Mouse (Mus musculus): ENCODE measurements around the gene Igflr1. TPM values are rescaled to one million over a fixed set of nuclear protein-coding genes. Genes with fewer than 3 reads are reported as not detected.

The Igflr1 gene
- polyA plus RNA-seq, 1 experiment from 2014 or later, result 3.7 TPM

DNA sequence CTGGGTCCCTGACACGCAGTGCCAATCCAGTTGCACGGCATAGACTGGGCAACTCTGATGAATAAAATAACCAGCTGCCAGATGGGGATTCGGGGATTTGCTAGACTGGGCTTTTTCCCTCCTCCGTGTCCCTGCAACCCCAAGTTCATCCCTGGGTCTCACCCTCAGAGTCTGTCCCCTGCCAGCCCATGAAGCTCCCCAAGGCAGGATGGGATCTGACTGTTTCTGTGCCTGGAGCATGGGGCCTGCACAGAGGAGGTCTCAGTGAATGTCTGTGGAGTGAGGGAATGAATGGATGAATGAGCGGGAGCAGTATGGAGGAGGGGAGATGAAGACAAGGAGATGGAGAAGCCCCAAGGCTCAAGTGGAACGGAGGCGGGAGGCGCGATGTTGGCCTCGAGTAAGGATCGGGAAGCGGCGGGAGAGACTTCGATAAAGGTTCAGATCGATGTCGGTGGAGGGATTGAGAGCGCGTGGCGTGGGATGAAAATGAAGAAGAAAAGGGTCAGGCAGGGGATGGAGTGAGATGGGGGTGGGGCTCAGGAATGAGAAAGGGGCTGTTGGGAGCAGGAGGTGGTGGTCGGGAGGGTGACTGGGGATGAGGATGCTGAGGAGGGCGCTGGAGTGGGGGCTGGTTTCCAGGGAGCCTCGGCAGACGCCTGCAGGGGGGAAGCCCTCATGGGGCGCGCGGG lies 31.1 kb upstream of the Igflr1 start:
- Histone ChIP-seq H3K36me3 (peaks cover 30% of the 10 kb centered on the region), H3K4me3 (peak overlapping the region; percentile 85), H3K4me2 (peak overlapping the region; percentile 89), H3K27me3 (0 out of 2 replicates have a peak, but pooled peaks cover 5% of the 10 kb centered on the region), H3K4me1 (replicated peaks) (peaks cover 34% of the 10 kb centered on the region), H3K9ac (peak overlapping the region; percentile 69), H3K9me3 (replicated peaks) (no peaks in the 10 kb centered on the region), H3K27ac (peak overlapping the region; percentile 62; the same call in 1 of the 2 replicates)
- no peak; the same call in 1 of the 2 replicates for ATAC-seq (replicated peaks; ENCODE audit: insufficient number of reproducible peaks, insufficient read depth, low FRiP score, low read depth)
- whole genome bisulfite sequencing, result 13% methylated on average over 23 of the region's 26 CpGs

DNA sequence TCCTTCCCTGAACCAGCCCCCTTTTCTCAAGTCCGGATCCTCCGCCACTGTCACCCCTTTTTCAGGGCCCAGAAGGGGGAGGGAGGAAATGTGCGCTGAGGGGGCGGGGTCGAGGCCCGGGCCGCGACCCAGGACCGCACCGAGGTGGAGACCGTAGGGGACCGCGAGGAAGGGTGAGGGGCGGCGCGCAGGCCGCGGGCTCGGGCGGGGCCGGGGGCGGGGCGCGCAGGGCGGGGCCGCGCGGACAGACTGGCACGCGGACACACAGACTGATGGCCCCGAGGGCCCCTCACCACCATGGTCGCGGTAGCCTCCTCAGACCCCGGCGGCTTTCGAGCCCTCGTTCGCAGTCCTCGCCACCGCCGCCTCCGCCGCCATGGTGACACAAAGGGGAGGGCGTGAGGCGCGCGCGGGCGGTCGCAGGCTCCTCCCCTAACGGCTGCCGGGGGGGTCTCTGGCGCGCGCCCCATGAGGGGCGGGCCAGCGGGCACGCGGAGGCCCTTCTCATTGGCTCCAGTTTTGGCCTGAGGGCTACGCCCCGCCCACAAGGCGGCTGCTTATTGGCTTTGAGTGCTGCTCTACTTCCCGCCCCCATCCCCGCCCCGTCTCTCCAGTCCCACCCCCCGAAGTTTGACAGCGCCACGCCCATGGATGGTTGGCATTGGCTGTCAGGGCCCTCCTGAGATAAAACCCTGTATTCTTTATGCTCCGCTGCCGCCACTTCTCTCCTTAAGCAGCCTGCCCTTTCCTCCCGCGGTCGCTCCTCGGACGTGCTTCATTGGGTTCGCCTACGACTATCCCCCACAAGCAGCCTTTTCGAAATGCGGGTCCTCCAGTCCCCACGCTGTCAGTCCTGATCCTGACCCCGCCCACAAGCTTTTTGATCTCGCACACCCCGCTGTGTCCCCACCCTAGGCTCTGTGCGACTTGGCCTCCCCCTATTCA lies 30.3 kb upstream of the Igflr1 start, which contains the start of gene Arhgap33:
Arhgap33 (minus strand) TSS at position 428 of the 945 bp plus-strand sequence.
- Histone ChIP-seq H3K4me2 (peak within 1 kb of the TSS; percentile 89), H3K27ac (peak within 1 kb of the TSS; percentile 62), H3K27me3 (0 out of 2 replicates have a peak, but pooled peaks cover 5% of the 10 kb centered on the region), H3K4me1 (replicated peaks) (peaks cover 34% of the 10 kb centered on the region), H3K9me3 (replicated peaks) (no peaks in the 10 kb centered on the region), H3K9ac (peak within 1 kb of the TSS; percentile 69), H3K4me3 (peak within 1 kb of the TSS; percentile 85), H3K36me3 (peaks cover 21% of the 10 kb centered on the region)
- WGBS, result under 1% methylated on average over 63 of the region's 84 CpGs
- peak; percentile 95 for ATAC-seq (replicated peaks; ENCODE audit: insufficient number of reproducible peaks, insufficient read depth, low FRiP score, low read depth)

- Histone ChIP-seq H3K4me1 (replicated peaks) (peaks cover 3% of the 10 kb centered on the region), H3K27ac (no peak overlapping the region), H3K9me3 (replicated peaks) (no peaks in the 10 kb centered on the region), H3K36me3 (peaks cover 15% of the 10 kb centered on the region; the same call in 1 of the 2 replicates), H3K4me3 (no peak overlapping the region), H3K4me2 (no peak overlapping the region), H3K27me3 (no peaks in the 10 kb centered on the region), H3K9ac (no peak overlapping the region)
- WGBS, result 84% methylated on average over 7 of the region's 7 CpGs
- no peak for ATAC-seq (replicated peaks; ENCODE audit: insufficient number of reproducible peaks, insufficient read depth, low FRiP score, low read depth)
These were observed 24.7 kb upstream of the Igflr1 start for GRCm38 (mm10) chr7:30540572-30540971.

GRCm38 (mm10) chr7:30544327-30544726 lies 20.9 kb upstream of the Igflr1 start:
- Histone ChIP-seq H3K4me3 (no peak overlapping the region), H3K27me3 (no peaks in the 10 kb centered on the region), H3K9ac (no peak overlapping the region), H3K4me2 (no peak overlapping the region), H3K36me3 (peaks cover 46% of the 10 kb centered on the region), H3K27ac (no peak overlapping the region), H3K9me3 (replicated peaks) (no peaks in the 10 kb centered on the region), H3K4me1 (replicated peaks) (no peaks in the 10 kb centered on the region)
- ATAC-seq (replicated peaks; ENCODE audit: insufficient number of reproducible peaks, insufficient read depth, low FRiP score, low read depth), result no peak
- 89% methylated on average over 2 of the region's 2 CpGs for WGBS

- no peak for ATAC-seq (replicated peaks; ENCODE audit: insufficient number of reproducible peaks, insufficient read depth, low FRiP score, low read depth)
- H3K36me3 ChIP-seq, result peaks cover 41% of the 10 kb centered on the region
- no peak overlapping the region for H3K4me2 ChIP-seq
- H3K4me3 ChIP-seq, result no peak overlapping the region
- H3K27me3 ChIP-seq, result no peaks in the 10 kb centered on the region
- H3K9ac ChIP-seq, result no peak overlapping the region
- H3K9me3 ChIP-seq (replicated peaks), result no peaks in the 10 kb centered on the region
- no peak overlapping the region for H3K27ac ChIP-seq
- WGBS, result 85% methylated on average over 2 of the region's 2 CpGs
- peaks cover 18% of the 10 kb centered on the region for H3K4me1 ChIP-seq (replicated peaks)
These were observed 15.3 kb upstream of the Igflr1 start for GRCm38 (mm10) chr7:30549880-30550279.

DNA sequence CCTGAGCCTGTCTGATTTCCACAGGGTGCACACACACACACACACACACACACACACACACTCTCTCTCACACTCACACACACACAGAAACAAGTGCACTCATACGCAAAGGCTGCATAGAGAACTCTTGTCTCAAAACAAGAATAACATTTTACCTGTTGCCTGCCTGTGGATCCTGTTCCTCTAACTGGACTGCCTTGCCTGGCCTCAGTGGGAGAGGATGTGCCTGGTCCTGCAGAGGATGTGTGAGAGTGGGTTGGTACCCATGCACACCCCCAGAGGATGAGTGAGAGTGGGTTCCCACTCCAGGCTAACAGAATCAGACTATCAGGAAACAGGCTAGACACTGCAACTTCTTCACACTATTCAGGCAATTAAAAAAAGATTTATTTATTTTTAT lies 14.6 kb upstream of the Igflr1 start:
- no peak for ATAC-seq (replicated peaks; ENCODE audit: insufficient number of reproducible peaks, insufficient read depth, low FRiP score, low read depth)
- no peak overlapping the region for H3K4me3 ChIP-seq
- H3K9ac ChIP-seq, result no peak overlapping the region
- no peak overlapping the region for H3K27ac ChIP-seq
- 97% methylated on average over 1 of the region's 1 CpGs for WGBS
- H3K4me1 ChIP-seq (replicated peaks), result peaks cover 18% of the 10 kb centered on the region
- no peaks in the 10 kb centered on the region for H3K27me3 ChIP-seq
- H3K36me3 ChIP-seq, result peaks cover 44% of the 10 kb centered on the region
- H3K9me3 ChIP-seq (replicated peaks), result no peaks in the 10 kb centered on the region
- H3K4me2 ChIP-seq, result no peak overlapping the region

DNA sequence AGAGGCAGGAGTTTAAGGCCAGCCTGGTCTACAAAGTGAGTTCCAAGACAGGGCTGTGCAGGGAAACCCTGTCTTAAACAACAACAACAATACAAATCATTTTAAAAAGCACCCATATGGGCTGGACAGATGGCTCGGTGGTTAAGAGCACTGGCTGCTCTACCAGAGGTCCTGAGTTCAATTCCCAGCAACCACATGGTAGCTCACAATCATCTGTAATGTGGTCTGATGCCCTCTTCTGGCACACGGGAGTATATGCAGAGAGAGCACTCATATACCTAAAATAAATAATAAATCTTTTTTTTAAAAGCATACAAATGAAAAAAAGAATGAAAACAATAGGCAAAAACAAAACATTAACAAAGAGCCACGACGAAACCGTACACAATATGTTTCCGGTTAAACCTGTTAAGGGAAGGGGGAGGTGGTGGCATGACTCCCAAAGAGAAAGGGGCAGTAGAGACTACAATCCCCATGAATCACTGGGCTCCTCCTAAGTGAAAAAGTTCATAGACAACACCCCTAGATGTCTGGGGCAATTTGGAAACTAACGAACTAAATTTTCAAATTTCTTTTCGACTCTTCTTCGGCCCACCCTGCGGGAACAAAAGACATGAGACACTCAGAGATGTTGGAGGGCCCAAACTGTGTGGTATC lies 13.7 kb upstream of the Igflr1 start:
- H3K9me3 ChIP-seq (replicated peaks), result no peaks in the 10 kb centered on the region
- peak overlapping the region; percentile 80 for H3K4me3 ChIP-seq
- 4% methylated on average over 10 of the region's 10 CpGs for WGBS
- H3K27ac ChIP-seq, result peak overlapping the region; percentile 99
- peak overlapping the region; percentile 78 for H3K9ac ChIP-seq
- peaks cover 18% of the 10 kb centered on the region for H3K4me1 ChIP-seq (replicated peaks)
- H3K27me3 ChIP-seq, result no peaks in the 10 kb centered on the region
- peaks cover 43% of the 10 kb centered on the region for H3K36me3 ChIP-seq
- ATAC-seq (replicated peaks; ENCODE audit: insufficient number of reproducible peaks, insufficient read depth, low FRiP score, low read depth), result peak; percentile 47
- peak overlapping the region; percentile 93 for H3K4me2 ChIP-seq

DNA sequence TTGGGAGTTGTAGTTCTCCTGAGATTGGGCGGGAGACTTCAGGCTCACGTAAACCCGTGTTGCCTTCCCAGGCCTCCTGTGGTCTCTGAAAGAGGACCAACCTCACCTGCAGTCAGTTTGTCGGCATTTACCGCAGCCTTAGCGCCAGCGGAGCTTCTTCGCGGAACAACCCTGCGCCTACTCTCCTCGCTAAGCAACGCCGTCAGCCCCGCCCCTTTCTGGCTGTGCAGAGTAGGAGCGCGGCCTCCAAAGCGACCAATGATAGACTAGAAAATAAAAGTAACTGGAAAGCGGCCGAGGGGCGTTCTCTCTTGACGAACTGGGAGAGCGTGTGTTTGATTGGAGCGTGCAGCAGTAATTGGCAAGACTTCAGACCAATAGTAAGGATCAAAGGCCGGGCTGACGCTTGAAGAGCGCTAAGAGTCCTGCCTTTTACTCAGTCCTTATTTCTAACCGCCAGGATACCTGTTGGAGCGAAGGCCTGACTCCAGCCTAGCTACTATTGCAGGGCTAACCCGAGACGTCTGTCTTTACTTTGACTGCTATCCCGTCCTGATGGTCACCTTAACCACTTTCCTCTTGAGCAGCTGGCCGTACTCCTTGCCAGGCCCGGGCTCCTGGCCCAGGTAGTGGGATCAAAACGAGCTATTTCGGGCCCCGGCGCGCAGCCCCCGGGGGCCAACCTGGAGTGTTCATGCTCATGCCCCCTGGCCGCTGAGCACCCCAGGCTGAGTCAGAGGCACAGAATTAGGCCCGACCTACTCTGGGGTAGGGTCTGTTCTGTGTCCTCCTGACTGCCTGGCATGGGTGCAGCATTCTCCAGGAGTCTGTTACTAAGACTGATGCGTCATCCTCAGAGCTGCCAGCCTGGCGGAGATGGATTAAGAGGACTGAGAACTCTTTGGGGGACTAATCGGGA lies 12.9 kb upstream of the Igflr1 start, which contains the start of the genes Hspb6 and Proser3:
Hspb6 (plus strand) TSS at position 77 of the 919 bp plus-strand sequence.
Proser3 (minus strand) TSS at position 198 of the 919 bp plus-strand sequence.
- Histone ChIP-seq H3K27ac (peak within 1 kb of the TSS; percentile 99), H3K4me2 (peak within 1 kb of the TSS; percentile 93), H3K4me1 (replicated peaks) (peaks cover 18% of the 10 kb centered on the region), H3K4me3 (peak within 1 kb of the TSS; percentile 80), H3K9ac (peak within 1 kb of the TSS; percentile 78), H3K36me3 (peaks cover 44% of the 10 kb centered on the region), H3K9me3 (replicated peaks) (no peaks in the 10 kb centered on the region), H3K27me3 (no peaks in the 10 kb centered on the region)
- peak; percentile 93 for ATAC-seq (replicated peaks; ENCODE audit: insufficient number of reproducible peaks, insufficient read depth, low FRiP score, low read depth)
- WGBS, result under 1% methylated on average over 44 of the region's 44 CpGs

- WGBS, result 2% methylated on average over 23 of the region's 23 CpGs
- peak; percentile 32; the same call in 1 of the 2 replicates for ATAC-seq (replicated peaks; ENCODE audit: insufficient number of reproducible peaks, insufficient read depth, low FRiP score, low read depth)
These were observed 12.1 kb upstream of the Igflr1 start for GRCm38 (mm10) chr7:30553021-30553589.

More at GRCm38 (mm10) chr7:30553021-30553589, 12.1 kb upstream of the Igflr1 start:
- Histone ChIP-seq H3K4me3 (peak overlapping the region; percentile 80), H3K4me1 (replicated peaks) (peaks cover 23% of the 10 kb centered on the region), H3K9me3 (replicated peaks) (no peaks in the 10 kb centered on the region), H3K27me3 (no peaks in the 10 kb centered on the region), H3K9ac (peak overlapping the region; percentile 78), H3K27ac (peak overlapping the region; percentile 99), H3K36me3 (peaks cover 37% of the 10 kb centered on the region), H3K4me2 (peak overlapping the region; percentile 93)

Measured in heart, embryonic 15.5 days (tissue).